Mouse (Mus musculus) megakaryocyte-erythroid progenitor cell, adult 5-6 weeks (primary cell): ENCODE results near the gene Hnrnpr. TPM values are rescaled to one million over a fixed set of nuclear protein-coding genes. Genes with fewer than 3 reads are reported as not detected.

ENCODE experiments used
- ATAC-seq: replicated peaks from 2 replicates; pipeline ENCODE4 v1.8.0; 2016; ENCODE audit warnings: mild to moderate bottlenecking, inconsistent platforms; ENCODE audit not compliant: severe bottlenecking, poor library complexity, low FRiP score, low TSS enrichment
- total RNA-seq, 2 experiments: library from RNA; stranded (forward) in 1 of 2; stranded (reverse) in 1 of 2; fragments of 200-1000, 215-1000 nt in 1 of 2; fragments of >200 nt in 1 of 2; fragmentation: Nextera tagmentation in 1 of 2; gene quantifications; 2 replicates each; pipeline ENCODE4 v1.2.3; 2014 to 2017

Hnrnpr gene
- total RNA-seq (2014; fragmentation: Nextera tagmentation) (101 and 115 TPM in 2 replicates), total RNA-seq (2017) (218 and 222 TPM in 2 replicates)

- ATAC-seq, result peak; percentile 99
Measured at GRCm38 (mm10) chr4:136310229-136311041, at the start of gene Hnrnpr. Gene Hnrnpr (plus strand): TSS chr4:136310942.

DNA sequence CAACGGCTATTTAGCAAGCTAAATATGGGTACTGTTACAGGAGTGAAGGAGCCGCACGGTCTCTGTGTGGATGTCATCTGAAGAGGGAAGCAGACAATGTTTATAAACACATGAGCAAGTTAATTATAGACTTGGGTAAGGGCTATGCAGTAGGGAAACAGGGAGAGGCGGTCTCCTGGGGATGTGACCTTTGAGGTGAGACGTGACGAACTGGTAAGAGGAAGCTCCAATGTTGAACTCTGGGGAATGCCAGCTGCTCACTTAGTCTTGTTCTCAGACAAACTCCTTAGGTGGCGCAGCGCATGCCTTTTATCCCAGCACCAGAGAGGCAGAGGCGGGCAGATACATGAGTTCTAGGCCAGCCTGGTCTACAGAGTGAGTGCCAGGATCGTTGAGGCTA is 48.8 kb upstream of the Hnrnpr start:
- ATAC-seq, result no peak

DNA sequence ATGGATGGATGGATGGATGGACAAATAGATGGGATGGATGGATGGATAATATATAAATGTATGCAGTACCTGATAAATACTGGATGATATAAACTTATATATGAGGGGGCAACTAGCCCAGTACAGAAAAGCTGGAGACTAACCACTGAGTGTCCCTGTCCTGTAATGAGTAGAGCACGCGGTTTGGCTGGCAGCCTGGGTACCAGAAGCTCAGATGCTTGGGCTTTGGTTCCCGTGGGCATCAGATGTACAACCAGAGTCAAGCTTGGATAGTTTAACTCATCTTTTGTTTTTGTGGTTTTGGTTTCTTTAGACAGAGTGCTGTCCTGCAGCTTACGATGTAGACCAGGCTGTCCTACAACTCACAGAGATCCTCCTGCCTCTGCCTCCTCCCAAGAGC is 47.2 kb upstream of the Hnrnpr start:
- ATAC-seq, result no peak

- peak; percentile 65 for ATAC-seq
Measured at GRCm38 (mm10) chr4:136266716-136267343, 43.9 kb upstream of the Hnrnpr start.

DNA sequence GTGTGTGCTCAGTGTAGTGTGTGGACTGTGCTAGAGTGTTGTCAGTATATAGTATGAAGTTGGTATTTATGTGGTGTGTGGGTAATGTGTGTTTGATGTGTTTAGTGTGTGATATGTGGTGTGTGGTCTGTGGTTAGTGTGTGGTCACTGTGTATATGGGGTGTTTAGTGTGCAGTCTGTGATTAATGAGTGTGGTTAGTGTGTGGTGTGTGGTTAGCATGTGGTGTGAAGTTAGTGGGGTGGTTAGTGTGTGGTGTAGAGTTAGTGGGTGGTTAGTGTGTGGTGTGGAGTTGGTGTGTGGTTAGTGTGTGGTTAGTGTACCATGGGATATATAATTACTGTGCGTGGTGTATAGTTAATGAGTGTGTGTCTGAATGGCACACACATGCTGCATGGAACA is 41.8 kb upstream of the Hnrnpr start:
- ATAC-seq, result no peak

GRCm38 (mm10) chr4:136270648-136271047 is 40.1 kb upstream of the Hnrnpr start:
- ATAC-seq, result no peak

DNA sequence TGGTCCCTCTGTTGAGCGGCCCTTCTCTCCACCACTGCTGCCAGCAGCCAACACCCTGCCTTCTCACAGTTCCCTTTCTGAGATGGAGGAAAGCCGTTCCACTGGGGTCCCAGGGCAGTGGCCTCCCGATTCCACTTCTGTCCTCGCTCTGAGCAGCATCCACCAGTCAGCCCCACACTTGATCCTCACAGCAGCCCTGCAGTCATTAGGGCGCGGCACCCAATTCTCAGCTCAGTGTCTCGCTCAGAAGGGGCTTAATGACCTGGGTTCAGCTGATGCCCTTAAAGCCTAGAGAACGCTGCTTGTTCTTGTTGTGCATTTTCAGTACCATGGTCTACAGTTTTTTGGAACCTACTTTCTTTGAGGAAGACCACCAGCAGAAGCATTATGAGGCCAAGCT is 29.6 kb upstream of the Hnrnpr start:
- ATAC-seq, result no peak

DNA sequence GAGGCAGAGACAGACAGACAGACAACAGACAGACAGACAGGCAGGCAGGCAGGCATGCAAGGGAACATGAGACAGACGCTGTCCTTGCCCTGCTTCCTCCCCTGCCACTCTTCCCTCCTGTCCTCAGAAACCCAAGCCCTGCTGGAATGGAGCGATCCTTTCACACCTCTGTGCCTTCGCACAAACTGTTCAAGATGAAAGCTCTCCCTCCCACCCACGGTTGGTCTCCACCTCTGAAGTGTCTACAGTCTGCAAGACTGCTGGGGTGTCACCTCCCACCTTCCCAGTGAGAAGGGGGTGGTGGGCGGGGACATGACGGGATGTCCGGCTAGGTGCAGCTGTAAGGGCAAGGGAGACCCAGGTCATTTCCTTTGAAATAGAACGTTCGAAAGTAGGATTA is 29.1 kb upstream of the Hnrnpr start:
- ATAC-seq, result no peak

DNA sequence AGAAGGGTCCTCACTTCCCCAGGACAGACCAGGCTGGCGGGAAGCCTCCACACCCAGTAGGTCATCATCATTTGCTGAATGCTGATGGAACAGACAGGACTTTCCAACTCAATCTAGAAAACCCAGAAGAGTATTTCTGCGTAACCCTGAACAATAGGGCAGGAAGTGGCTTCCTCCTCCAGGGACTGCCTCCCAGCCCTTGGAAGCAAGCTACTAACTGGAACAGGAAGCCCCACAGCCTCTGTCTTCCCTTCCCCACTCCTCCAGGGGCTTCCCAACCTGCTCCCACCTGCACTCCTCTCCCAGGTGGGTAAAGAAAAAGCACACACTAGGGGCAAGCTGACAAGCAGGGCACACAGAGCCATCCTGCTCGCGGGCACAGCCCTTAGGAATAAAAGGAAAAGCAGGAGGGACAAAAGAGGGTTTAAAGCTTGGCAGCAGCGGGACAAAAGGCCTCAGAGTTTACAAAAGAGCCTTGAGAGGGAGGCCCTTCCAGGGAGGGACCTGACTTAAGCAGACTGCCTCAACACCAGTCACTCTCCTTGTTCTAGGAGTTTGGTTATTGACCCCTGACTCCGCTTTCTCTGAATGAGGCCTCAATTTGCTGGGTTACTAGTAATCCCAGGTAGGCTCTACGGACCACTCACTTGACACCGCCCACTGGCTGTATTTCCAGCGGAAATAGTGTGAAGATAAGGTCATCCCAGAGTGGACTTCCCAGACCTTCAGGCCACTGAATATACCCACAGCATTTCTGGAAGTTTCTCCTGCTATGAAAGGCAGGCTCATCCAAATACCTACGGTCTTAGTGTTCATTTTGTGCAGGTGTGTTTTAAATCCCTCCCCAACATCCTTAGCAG is 27.9 kb upstream of the Hnrnpr start:
- no peak for ATAC-seq

- no peak for ATAC-seq
Measured at GRCm38 (mm10) chr4:136283783-136284182, 27.0 kb upstream of the Hnrnpr start.

DNA sequence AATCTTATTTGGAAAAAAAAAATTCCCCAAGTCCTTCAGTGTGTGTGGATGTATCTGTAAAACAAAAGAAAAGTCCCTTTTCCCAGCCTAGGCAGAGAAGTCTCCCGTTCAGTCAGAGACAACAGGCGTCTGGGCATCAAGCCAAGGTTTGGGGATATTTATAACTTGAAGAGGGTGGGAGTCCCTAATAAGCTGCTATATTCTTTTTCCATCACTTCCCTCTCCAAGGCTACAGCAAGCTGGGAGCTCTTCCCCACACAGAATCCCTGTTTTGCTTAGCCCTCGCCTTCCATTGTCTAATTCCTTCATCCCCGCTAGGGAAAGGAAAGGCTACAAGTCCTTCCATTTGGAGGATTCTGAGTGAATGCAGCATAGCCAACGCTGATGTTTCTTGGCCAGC is 26.3 kb upstream of the Hnrnpr start, which contains the start of gene Zfp46:
Zfp46 (plus strand) TSS at position 229 of the 400 bp plus-strand sequence.
- no peak for ATAC-seq

DNA sequence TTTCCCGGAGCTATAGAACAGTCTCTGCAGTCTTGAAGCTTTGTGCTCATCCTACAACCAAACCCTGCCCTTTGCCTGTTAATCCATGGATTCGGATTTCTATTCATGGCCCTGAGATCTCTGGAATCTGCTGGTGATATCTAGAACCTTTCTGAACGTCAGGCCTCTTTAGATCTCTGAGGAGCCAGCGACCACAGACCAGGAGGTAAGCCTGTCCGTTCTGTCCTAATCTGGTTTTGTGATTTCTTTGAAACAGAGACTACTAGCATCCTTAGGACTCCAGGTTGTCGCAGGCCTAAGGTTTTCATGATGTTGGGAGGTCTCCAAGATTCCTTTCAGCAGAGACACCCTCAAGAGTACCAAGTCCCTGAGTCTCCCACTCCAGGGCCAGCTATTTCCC is 25.9 kb upstream of the Hnrnpr start:
- no peak for ATAC-seq

- ATAC-seq, result peak; percentile 94
Measured at GRCm38 (mm10) chr4:136285348-136285810, 25.4 kb upstream of the Hnrnpr start.

DNA sequence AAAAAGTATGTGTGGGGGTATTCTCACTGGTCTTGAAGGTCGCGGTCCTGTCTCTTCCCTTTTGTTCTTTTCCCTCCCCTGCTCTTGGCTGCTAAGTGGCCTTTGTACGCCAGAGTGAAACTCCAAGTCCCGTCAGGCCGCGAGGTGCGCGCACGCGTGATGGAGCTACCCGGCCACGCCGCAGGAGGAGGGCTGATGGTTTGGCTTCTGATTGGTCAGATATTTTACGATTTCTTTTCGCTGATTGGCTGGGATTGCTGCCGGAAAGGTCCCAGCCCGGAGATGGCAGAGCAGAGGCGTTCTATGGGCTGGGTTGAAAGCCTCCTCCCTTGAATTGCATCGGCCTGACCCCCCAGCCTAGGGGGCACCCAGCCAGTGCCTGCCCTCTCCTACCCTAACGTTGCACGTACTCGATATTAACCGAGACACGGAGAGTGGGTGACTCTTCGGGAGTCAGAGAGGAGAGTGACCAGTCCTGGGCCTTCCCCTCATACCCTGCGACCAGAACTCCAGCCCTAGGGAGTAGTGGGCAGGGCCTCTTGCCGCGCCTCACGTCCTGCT is 24.9 kb upstream of the Hnrnpr start:
- ATAC-seq, result peak; percentile 91

DNA sequence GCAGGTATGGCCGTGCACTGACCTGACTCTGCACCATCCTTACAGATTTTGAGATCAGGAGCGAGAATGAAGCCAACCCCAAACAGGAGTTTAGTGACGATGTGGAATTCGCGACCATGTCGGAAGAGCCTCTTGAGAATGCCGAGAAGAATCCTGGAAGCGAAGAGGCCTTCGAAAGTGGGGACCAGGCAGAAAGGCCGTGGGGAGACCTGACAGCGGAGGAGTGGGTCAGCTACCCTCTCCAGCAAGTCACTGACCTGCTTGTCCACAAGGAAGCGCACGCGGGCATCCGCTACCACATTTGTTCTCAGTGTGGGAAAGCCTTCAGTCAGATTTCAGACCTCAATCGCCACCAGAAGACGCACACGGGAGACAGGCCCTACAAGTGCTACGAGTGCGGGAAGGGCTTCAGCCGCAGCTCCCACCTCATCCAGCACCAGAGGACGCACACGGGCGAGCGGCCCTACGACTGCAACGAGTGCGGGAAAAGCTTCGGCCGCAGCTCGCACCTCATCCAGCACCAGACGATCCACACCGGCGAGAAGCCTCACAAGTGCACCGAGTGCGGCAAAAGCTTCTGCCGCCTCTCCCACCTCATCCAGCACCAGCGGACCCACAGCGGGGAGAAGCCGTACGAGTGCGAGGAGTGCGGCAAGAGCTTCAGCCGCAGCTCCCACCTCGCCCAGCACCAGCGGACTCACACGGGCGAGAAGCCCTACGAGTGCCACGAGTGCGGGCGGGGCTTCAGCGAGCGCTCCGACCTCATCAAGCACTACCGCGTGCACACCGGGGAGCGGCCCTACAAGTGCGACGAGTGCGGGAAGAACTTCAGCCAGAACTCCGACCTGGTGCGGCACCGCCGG is 20.6 kb upstream of the Hnrnpr start:
- no peak for ATAC-seq

DNA sequence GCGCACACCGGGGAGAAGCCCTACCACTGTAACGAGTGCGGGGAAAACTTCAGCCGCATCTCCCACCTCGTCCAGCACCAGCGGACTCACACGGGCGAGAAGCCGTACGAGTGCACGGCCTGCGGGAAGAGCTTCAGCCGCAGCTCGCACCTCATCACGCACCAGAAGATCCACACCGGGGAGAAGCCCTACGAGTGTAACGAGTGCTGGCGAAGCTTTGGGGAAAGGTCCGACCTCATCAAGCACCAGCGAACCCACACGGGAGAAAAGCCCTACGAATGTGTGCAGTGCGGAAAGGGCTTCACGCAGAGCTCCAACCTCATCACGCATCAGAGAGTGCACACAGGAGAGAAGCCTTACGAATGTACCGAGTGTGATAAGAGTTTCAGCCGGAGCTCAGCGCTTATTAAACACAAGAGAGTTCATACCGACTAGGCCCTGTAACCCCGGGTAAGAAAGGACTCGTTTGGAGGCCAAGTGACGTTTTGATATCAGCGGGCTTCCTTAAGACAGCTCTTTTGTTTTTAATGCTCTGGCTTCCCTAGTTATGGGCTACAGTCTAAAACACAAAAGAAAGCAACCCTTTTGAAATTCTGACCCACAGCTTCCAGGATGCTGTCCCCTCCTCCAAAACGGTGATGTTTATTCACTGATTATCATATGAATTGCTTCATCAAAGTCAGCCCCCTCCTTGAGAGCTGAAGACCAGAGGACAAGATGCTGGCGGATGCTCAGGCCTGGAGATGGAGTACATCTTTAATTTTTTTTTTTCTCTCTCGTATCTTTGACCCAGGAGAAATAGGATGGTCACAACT is 19.8 kb upstream of the Hnrnpr start:
- ATAC-seq, result no peak

DNA sequence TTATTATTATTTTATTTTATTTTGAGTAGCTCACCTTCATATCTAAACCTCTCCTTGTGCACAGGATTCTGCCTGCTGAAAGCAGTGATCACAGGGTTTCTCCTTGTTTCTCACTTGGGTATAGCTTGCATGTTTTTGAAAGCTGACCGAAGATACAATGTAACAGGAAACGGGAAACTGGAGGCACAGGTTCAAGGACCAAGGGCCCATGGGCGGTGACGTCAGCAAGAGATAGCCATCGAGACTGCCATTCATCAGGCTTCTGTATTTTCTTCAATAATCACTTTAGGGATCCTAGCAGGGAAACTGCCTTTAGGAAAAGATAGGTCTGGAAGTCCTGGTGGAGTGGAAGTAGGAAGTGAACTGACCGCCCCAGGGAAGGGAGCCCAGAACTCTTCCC is 19.1 kb upstream of the Hnrnpr start:
- no peak for ATAC-seq

GRCm38 (mm10) chr4:136295941-136296340 is 14.8 kb upstream of the Hnrnpr start:
- 0 out of 2 replicates have a peak, but pooled peaks have one; percentile 34 for ATAC-seq
